Mouse (Mus musculus): ENCODE measurements around the gene Tnn.

The Tnn gene

DNA sequence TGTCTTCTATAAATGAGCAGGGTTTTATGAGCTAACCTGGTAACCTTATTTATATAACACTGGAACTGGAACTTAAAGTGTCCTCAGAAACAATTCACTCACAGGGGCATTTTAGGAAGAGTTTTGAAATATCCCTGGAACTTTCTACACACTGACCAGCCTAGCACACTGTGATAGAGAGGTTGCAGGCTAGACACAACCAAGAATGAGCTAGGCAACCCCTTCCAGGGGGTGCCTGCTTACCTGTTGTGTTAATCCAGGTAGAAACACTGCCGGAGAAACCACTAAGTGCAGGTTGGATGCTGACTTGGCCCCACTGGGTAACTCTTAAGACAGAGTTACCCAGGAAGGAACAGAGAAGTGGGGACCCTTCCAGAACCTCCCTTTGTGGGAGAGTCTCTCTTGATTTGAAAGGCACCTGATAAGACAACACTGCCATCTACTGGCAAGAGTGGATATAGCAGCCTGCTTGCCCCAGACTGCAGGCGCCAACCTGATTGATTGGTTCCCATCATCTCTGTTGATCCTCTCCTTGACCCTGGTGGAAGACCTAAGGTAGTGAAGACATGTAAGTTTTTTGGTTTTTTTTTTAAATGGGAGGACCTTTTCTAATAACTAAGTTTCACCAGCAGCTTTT lies 72.5 kb downstream of the Tnn start:
- peak; percentile 87 to 91 for DNase-seq (ENCODE audit: low spot score in 2 of 2)

DNA sequence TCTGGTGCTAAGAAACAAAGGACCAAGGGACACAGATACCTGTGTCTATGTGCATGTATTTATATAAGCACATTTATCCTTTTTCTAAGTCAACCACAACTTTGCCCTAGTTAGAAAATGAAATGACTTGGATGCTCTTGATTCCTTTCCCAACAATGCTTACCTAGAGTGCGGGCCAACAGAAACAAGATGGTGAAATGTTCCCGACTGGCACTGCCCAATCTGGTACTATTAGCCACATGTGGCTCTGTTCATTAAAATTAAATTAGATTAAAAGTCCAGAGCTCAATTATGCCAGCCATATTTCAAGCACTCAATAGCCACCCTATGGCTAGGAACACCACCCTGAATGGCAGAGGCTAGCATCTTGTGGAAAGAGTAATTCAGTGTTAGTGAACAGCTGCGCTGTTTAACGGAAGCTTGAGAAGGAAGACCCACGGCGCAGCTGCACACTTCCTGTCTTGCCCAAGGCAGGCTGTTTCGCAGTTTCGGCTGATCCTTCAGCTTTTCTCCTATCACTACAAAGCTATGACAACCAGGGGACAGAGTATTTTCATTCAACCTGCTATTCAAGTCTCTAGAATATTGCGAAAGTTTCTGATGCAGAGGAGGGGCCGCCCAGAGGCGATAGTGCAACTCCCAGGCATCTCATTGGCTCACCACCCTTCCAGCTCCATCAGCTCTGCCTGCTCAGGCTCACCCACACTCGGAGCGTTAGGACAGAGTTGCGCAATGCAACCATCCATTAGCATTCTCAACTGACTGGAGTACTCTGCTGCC lies 74.3 kb downstream of the Tnn start:
- no peak for DNase-seq (ENCODE audit: low spot score in 2 of 2)

DNA sequence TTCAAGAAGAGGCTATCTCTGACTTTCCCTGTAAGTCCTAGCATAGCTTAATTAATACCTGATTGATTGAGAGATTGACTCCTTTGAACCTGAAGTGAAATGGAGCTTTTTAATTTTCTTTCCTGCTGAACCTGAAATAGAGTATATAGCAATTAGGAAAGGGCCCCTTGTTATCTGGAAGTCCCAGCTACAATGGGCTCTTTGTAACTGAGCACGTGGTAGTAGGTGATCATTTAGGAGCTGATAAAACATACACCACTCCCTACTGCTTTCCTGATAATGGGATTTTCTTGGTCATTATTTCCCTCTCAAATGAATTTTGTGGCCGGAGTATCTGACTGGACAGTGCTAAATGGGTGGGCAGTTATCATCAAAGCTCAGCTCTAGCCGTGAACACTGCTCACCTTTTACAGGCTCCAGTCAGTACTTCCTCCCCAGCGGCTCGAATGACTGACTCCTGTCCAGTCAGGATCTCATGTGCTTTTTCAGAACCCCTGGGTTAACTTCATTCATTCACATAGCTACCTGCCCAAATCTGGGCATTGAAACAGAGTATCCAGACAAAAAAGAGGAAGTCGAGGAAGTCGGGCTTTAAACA lies 88.7 kb downstream of the Tnn start:
- DNase-seq (ENCODE audit: low spot score in 2 of 2) = no peak

DNA sequence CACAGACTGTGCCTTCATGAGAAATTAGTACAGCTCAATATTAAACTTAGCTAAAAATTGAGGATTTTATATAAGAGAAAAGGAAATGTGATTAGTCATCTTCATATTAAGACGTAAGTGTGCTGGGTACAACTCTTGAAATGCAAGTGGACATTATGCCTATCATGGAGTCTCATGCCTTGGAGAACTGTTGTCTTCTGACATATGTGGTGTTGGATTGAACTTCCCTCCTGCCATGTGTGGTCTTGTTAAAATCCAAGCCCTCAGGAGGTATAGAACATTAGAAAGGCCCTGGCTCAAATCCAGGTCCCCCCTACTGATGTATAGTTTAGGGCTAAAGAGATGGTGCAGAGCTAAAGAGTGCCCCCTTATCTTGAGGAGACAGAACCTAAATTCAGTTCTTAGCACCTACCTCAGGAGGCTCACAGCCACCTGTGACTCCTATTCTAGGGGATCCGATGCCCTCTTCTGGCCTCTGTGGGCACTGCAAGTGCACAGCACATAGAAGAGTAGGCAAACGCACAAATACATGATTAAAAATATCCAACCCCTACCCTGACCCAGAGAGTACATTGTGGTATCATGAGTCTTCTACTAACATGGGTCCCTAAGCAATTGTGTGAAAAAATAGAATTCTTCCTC lies 91.5 kb downstream of the Tnn start:
- no peak for DNase-seq (ENCODE audit: low spot score in 2 of 2)

DNA sequence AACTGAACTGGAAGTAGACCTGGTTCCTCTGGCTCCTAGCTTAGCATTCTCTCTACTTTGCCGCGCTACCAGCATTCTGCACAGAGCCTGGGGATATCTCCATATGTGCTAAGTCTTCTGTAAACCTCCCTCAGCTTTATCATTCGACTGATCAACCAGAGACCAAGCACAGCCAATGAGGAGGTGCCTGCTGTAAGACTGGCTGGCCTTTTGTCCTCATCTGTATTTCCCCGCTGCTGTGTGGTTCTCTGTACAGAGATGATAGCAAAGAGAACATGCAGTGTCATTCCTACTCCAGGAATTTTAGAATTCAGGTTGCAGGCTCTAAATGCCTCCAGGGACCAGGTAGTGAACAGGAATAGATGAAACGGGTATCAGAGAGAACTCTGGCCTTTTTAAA lies 92.1 kb downstream of the Tnn start:
- DNase-seq (ENCODE audit: low spot score in 2 of 2) = no peak

- DNase-seq (ENCODE audit: low spot score in 2 of 2) = no peak
Measured at GRCm38 (mm10) chr1:160060542-160060941, 92.8 kb downstream of the Tnn start.

- no peak for DNase-seq (ENCODE audit: low spot score in 2 of 2)
Measured at GRCm38 (mm10) chr1:160059908-160060307, 93.5 kb downstream of the Tnn start.

DNA sequence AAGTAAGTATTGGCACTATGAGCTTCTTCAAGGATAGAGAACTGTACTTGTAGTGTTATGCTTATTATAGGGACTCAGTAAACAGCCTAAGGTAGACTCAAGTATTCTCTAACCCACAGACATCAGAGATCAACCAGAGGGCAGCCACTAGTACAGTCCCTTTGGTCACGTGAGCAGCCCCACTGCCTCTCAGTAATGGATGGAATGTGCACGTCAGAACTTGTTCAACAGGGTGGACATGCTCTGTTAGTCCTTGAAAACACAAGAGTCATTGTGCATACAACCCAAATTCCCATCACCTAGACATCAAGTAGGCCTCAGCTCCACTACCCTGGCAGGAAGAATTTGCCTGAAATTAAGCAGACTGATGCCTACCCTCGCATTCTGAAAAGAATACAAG lies 95.7 kb downstream of the Tnn start:
- DNase-seq (ENCODE audit: low spot score in 2 of 2) = no peak

- DNase-seq (ENCODE audit: low spot score in 2 of 2) = no peak
Measured at GRCm38 (mm10) chr1:160054366-160055078, 98.9 kb downstream of the Tnn start.

DNA sequence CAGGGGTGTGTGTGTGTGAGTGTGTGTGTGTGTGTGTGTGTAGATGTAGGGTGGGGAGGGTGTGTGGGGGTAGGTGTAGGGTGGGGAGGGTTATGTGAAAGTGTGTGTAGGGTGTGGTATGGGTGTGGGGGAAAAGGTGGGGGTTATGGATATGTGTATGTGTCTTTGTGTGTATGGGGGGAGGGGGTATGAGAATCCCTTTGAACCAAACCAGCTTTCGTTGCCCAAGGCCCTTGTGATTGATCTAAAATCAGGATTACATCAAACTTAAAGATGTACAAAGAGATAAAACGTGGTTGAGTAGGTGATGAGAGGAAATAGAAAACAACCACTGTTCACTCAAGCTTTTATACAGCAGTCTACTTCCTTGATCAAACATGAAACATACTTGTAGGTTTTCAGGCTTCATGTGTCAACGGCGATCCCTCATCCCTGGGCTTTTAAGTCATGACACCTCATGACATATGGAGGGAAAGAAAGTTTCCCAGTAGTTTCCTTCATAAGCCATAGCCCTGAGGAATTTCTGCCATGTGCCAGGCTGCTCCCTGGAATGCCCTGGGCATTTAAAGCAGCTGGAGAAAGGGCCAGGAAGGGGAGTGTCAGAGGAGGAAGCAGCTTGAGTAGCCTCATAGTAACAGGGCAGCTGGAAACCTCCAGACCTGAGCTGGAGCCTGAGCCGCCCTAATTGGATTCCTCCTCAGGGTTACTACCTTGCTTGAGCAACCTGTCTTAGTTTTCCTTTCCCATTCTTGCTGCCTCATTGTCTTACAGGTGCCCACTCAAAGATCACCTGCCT lies 99.7 kb downstream of the Tnn start:
- DNase-seq (ENCODE audit: low spot score in 2 of 2) = no peak

DNA sequence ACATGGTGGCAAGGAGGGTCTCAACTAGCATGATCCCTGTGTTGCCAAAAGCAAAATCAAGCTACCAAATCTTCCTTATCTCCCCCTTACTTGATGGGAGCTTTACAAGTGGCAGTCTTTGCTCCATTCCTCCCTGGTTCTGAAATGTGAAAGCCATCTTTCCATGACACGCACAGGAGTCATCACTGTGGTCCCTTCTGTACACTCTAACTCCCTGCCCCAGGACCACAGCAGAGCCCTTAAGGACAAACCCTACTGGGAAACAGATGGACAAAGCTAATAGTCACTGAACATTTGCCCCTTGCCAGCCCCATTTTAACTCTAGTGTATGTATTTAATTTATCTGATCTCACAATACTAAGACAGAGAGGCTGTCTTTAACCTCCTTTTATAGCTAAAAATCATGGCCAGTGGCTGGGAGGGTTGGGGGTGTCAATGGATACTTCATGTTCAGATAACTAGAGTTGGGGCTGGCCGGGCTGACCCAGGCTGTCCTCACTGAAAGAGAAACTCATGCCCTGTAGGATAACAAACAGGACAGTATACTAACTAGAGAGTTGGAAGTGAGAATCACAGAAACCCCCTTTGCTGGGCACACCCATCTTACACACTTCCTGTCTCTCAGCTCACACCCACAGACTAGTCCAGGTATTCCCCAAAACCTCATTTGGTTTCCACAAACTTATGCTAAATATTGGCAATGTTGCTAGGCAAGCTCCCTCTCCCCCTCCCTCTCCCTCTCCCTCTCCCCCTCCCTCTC lies 100.6 kb downstream of the Tnn start:
- DNase-seq (ENCODE audit: low spot score in 2 of 2) = no peak

DNA sequence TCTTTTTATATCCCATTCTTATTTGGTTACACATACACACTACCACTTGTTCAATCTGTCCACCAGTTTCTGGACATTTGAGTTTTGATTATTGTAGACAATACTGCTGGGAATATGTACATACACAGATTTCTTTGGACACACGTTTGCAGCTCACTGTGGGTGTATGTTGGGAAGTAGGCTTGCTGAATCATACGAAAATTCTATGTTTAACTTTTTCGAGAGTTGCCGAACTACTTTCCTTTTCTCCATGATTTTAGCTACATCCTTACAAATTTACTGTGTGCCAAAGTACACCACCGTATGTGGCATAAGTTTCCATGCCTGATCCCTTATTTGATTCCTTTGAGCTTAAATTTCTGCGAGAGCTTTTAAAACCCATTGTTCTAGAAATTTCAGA lies 102.5 kb downstream of the Tnn start:
- peak in 1 of 2 experiments; percentile 13 for DNase-seq (ENCODE audit: low spot score in 2 of 2)

GRCm38 (mm10) chr1:160049131-160049880 lies 104.1 kb downstream of the Tnn start:
- DNase-seq (ENCODE audit: low spot score in 2 of 2) = no peak

DNA sequence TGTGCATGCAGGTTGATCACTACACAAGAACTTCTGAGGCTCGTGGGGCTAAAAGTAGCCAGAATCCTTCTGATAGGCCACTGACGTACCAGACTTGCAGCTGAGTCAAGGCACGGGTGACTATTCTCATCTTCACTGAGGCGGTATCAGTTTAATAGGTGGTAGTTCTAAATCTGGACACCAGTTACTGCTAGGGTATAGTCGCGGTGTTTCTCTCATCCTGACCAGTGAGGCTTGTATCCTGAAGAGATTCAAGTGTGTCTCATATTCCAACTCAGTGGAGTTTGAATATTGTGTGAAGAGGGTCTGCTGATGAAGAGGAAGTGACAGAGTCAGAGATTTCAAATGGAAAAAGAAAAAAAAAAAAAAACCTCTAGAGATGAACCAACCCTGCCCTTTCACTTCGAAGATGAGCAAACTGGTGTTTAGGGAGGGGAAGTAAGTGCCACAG lies 105.9 kb downstream of the Tnn start:
- no peak for DNase-seq (ENCODE audit: low spot score in 2 of 2)

GRCm38 (mm10) chr1:160046786-160047185 lies 106.6 kb downstream of the Tnn start:
- DNase-seq (ENCODE audit: low spot score in 2 of 2) = no peak

DNA sequence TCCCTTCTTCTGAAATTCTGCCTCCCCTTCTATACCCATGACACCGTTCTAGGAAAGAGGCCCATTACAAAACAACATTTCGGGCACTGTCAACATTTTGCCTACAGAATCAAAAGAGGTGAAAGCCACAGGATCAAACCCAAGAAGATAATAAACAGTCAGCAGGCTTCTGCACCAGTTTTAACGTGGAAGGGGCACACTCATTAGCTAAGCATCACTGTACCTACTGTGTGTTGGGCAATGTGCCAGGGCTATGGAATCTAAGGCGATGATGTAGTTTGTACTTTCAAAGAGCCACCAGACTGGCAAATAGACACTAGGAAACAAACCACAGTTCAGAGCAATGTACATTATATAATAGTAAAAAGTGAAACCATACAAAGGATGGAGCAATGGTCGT lies 107.4 kb downstream of the Tnn start:
- DNase-seq (ENCODE audit: low spot score in 2 of 2) = no peak

- DNase-seq (ENCODE audit: low spot score in 2 of 2) = no peak
Measured at GRCm38 (mm10) chr1:160045056-160045715, 108.2 kb downstream of the Tnn start.

DNA sequence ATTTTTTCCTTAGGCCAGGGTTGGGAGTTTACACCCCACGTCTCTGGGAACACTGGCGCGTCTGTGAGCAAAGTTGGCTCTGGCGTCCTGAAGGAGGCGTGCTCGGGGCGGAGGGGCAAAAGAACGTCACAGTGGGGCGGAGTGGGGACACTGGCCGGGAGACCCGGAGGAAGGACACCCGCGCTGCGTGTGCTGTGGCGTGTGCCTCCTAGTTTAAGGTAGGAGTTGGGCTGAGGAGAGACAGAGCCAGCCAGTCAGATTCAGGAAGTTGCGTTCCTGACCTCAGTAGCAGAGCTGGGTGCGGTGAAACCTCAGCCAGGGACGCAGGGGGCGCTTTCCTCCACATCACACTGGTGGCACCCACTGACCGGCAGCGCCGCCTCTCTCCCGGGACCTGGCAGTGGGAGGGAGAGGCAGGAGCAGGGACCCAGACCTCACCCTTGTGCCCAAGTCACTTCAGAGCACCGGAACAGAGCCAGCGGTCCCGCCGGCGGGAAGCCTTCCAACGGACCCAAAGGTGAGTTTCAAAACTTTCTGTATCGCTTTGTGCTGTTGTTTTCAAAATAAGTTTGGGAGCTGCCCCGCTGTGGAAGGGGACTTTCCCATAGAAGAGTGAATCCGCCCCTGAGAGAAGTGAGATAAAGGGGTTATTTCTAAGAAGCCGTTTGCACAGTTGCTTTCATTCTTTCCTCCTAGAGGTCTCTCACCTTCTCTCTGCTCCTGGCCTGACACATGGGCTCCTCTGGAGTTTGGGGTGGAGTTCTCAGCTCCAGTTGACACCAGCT lies 109.0 kb downstream of the Tnn start, which contains the start of gene 4930523C07Rik:
TSS of gene 4930523C07Rik (plus strand) at position 146 of the 785 bp plus-strand sequence.
- peak in 1 of 2 experiments; percentile 27 for DNase-seq (ENCODE audit: low spot score in 2 of 2)

All from right cerebral cortex, adult 2 months (tissue).